Comparison of ENCODE assay signal across 33 mouse cellular contexts in genomic region chr3:90609102-90609501, GRCm38 (mm10). TPM values are rescaled to one million over a fixed set of nuclear protein-coding genes. Genes with fewer than 3 reads are reported as not detected.
DNase-seq lines count a peak whose midpoint lies in the region; ATAC-seq and TF ChIP-seq lines count a peak whose summit lies in the region.
"Had no signal": no experiment of that assay in that cellular context is flagged by ENCODE, and none has a peak within 500 bp of the region (broad histone marks: within the 10 kb centered on the region; RNA-seq: fewer than 3 reads in every experiment).

No protein-coding gene starts in this region.

- no peak for TF ChIP-seq CTCF in stomach, postnatal 0 days (IDR thresholded peaks at IDR 0.05; ENCODE audit: low read depth)

- no peaks in the 10 kb centered on the region for H3K36me3 ChIP-seq in midbrain, embryonic 11.5 days (ENCODE audit: control insufficient read depth, insufficient read depth, low read length)
- H3K36me3 ChIP-seq in midbrain, embryonic 14.5 days (ENCODE audit: control insufficient read depth, insufficient read depth, low read length) = no peaks in the 10 kb centered on the region
- H3K36me3 ChIP-seq in intestine, embryonic 16.5 days (ENCODE audit: control insufficient read depth, insufficient read depth, low read length) = no peaks in the 10 kb centered on the region
- H3K36me3 ChIP-seq in stomach, postnatal 0 days (ENCODE audit: control insufficient read depth, insufficient read depth, low read length) = no peaks in the 10 kb centered on the region
- H3K36me3 ChIP-seq: forebrain, embryonic 10.5 days; heart, embryonic 12.5 days; heart, embryonic 15.5 days had no signal

- no peak overlapping the region for H3K4me3 ChIP-seq in midbrain, embryonic 11.5 days (ENCODE audit: low read depth, low read length)
- H3K4me3 ChIP-seq in midbrain, embryonic 14.5 days (replicated peaks; ENCODE audit: low read depth, low read length) = no peak overlapping the region
- H3K4me3 ChIP-seq in intestine, embryonic 16.5 days (ENCODE audit: low read length) = no peak overlapping the region
- H3K4me3 ChIP-seq in stomach, postnatal 0 days (ENCODE audit: low read depth, low read length) = no peak overlapping the region
- H3K4me3 ChIP-seq: forebrain, embryonic 10.5 days; heart, embryonic 12.5 days; heart, embryonic 15.5 days had no signal

- 0 out of 2 replicates have a peak, but pooled peaks cover 2% of the 10 kb centered on the region for H3K27me3 ChIP-seq in midbrain, embryonic 11.5 days (ENCODE audit: control insufficient read depth, insufficient read depth, low read length)
- no peaks in the 10 kb centered on the region for H3K27me3 ChIP-seq in midbrain, embryonic 14.5 days (ENCODE audit: control insufficient read depth, insufficient read depth, low read length)
- no peaks in the 10 kb centered on the region for H3K27me3 ChIP-seq in intestine, embryonic 16.5 days (replicated peaks; ENCODE audit: control insufficient read depth, insufficient read depth, low read length)
- no peaks in the 10 kb centered on the region for H3K27me3 ChIP-seq in stomach, postnatal 0 days (ENCODE audit: control insufficient read depth, insufficient read depth, low read length)
- H3K27me3 ChIP-seq: heart, embryonic 15.5 days had no signal

- no peak overlapping the region for H3K27ac ChIP-seq in midbrain, embryonic 11.5 days (ENCODE audit: low read depth, low read length)
- H3K27ac ChIP-seq in midbrain, embryonic 14.5 days (replicated peaks; ENCODE audit: low read depth, low read length) = no peak overlapping the region
- no peak overlapping the region for H3K27ac ChIP-seq in intestine, embryonic 16.5 days (ENCODE audit: low read length)
- 0 out of 2 replicates have a peak overlapping the region, but pooled peaks have one; percentile 20 for H3K27ac ChIP-seq in stomach, postnatal 0 days (replicated peaks)
- H3K27ac ChIP-seq: forebrain, embryonic 10.5 days; heart, embryonic 15.5 days; hindbrain, embryonic 14.5 days; hindbrain, postnatal 0 days had no signal

- H3K4me2 ChIP-seq in midbrain, embryonic 11.5 days = no peak overlapping the region
- H3K4me2 ChIP-seq in midbrain, embryonic 14.5 days (ENCODE audit: low read length) = no peak overlapping the region
- no peak overlapping the region for H3K4me2 ChIP-seq in intestine, embryonic 16.5 days (ENCODE audit: low read depth, low read length)
- no peak overlapping the region for H3K4me2 ChIP-seq in stomach, postnatal 0 days (replicated peaks; ENCODE audit: low read depth)
- H3K4me2 ChIP-seq: heart, embryonic 12.5 days; heart, embryonic 15.5 days; hindbrain, embryonic 14.5 days had no signal

- TF ChIP-seq EP300 in stomach, postnatal 0 days (optimal IDR thresholded peaks at IDR 0.05) = no peak

- H3K9ac ChIP-seq in midbrain, embryonic 11.5 days (ENCODE audit: low read length) = no peak overlapping the region
- H3K9ac ChIP-seq in midbrain, embryonic 14.5 days (replicated peaks; ENCODE audit: low read length) = no peak overlapping the region
- no peak overlapping the region for H3K9ac ChIP-seq in intestine, embryonic 16.5 days (ENCODE audit: low read depth, low read length)
- no peak overlapping the region for H3K9ac ChIP-seq in stomach, postnatal 0 days (ENCODE audit: low read length)
- H3K9ac ChIP-seq: forebrain, postnatal 0 days; heart, embryonic 12.5 days; heart, embryonic 15.5 days; hindbrain, embryonic 14.5 days had no signal

- no peak for ATAC-seq in midbrain, embryonic 11.5 days (ENCODE audit: low FRiP score)
- no peak for ATAC-seq in midbrain, embryonic 14.5 days (ENCODE audit: low FRiP score, low TSS enrichment)
- ATAC-seq in intestine, embryonic 16.5 days = peak; percentile 29
- peak; percentile 49 for ATAC-seq in stomach, postnatal 0 days (ENCODE audit: low FRiP score, low TSS enrichment)
- ATAC-seq: activated CD4-positive, CD25-positive, alpha-beta regulatory T cell, adult 4 months; forebrain, embryonic 14.5 days; forebrain, postnatal 0 days; hindbrain, postnatal 0 days had no signal

- H3K9me3 ChIP-seq in midbrain, embryonic 11.5 days (ENCODE audit: control insufficient read depth, low read length) = no peaks in the 10 kb centered on the region
- H3K9me3 ChIP-seq in midbrain, embryonic 14.5 days (ENCODE audit: control insufficient read depth, low read length) = no peaks in the 10 kb centered on the region
- H3K9me3 ChIP-seq in intestine, embryonic 16.5 days (ENCODE audit: control insufficient read depth, low read length) = no peaks in the 10 kb centered on the region
- no peaks in the 10 kb centered on the region for H3K9me3 ChIP-seq in stomach, postnatal 0 days (ENCODE audit: control insufficient read depth, low read length)
- H3K9me3 ChIP-seq: forebrain, embryonic 10.5 days; heart, embryonic 12.5 days; heart, embryonic 15.5 days had no signal

- peaks cover 4% of the 10 kb centered on the region; the same call in 1 of the 2 replicates for H3K4me1 ChIP-seq in midbrain, embryonic 11.5 days (ENCODE audit: control insufficient read depth, insufficient read depth, low read length)
- peaks cover 7% of the 10 kb centered on the region for H3K4me1 ChIP-seq in midbrain, embryonic 14.5 days (ENCODE audit: control insufficient read depth, insufficient read depth, low read length)
- H3K4me1 ChIP-seq in intestine, embryonic 16.5 days (ENCODE audit: control insufficient read depth, insufficient read depth, low read length) = peaks cover 35% of the 10 kb centered on the region
- peaks cover 11% of the 10 kb centered on the region for H3K4me1 ChIP-seq in stomach, postnatal 0 days (replicated peaks; ENCODE audit: control insufficient read depth, insufficient read depth)

- peak; percentile 8 for DNase-seq in midbrain, embryonic 11.5 days (ENCODE audit: low spot score, missing footprints)
- DNase-seq in midbrain, embryonic 14.5 days = no peak
- peak; percentile 64 for DNase-seq in urinary bladder, postnatal 14 days (ENCODE audit: low spot score)
- DNase-seq in urinary bladder, postnatal 10 days (ENCODE audit: low spot score) = no peak
- DNase-seq in stomach, postnatal 0 days (ENCODE audit: low spot score) = peak; percentile 59
- DNase-seq in heart, postnatal 14 days = no peak
- no peak for DNase-seq in frontal cortex, postnatal 25 days (ENCODE audit: low spot score in 2 of 2)
- DNase-seq: adrenal gland, adult 8-10 months; adrenal gland, postnatal 25 days; cerebellum, adult 18-20 months; cerebellum, adult 9-10 months; cerebellum, postnatal 14 days; forebrain, postnatal 0 days; gastrocnemius, postnatal 14 days; heart, adult 18-20 months; heart, postnatal 10 days; heart, postnatal 4 days had no signal

- intact Hi-C loops in heart, postnatal 14 days (cut with DNase I) = no loop called here

RNA-seq across cellular contexts. Expression of gene S100a5, which starts 0.8 kb away (rescaled TPM):
- not detected in 2 replicates for polyA plus RNA-seq in midbrain, embryonic 11.5 days (2014; fragmentation: Nextera tagmentation; extraction: Ambion mirVana)
- not detected in 2 replicates for polyA plus RNA-seq in midbrain, embryonic 14.5 days (2014; fragmentation: Nextera tagmentation; extraction: Ambion mirVana)
- 13.2 and 16.0 TPM in 2 replicates for polyA plus RNA-seq in intestine, embryonic 16.5 days (2015; fragmentation: Nextera tagmentation; extraction: Ambion mirVana)
- 9.6 and 10.5 TPM in 2 replicates for polyA plus RNA-seq in stomach, postnatal 0 days (2015; fragmentation: Nextera tagmentation; extraction: Ambion mirVana)
- not detected for total RNA-seq in heart, postnatal 14 days (2021)
- total RNA-seq: adrenal gland, adult 8-10 months; adrenal gland, postnatal 25 days; ES-E14; forebrain, postnatal 0 days; gastrocnemius, postnatal 14 days; heart, adult 18-20 months; heart, postnatal 10 days; heart, postnatal 4 days; hindbrain, postnatal 0 days had no signal
- polyA plus RNA-seq: activated CD4-positive, CD25-positive, alpha-beta regulatory T cell, adult 4 months; brain, embryonic 14.5 days; embryonic facial prominence, embryonic 11.5 days; forebrain, embryonic 10.5 days; forebrain, embryonic 14.5 days; forebrain, postnatal 0 days; gonadal fat pad, adult 2 months; heart, embryonic 12.5 days; heart, embryonic 15.5 days; hindbrain, embryonic 11.5 days; hindbrain, embryonic 14.5 days; hindbrain, postnatal 0 days had no signal

RNA-seq across cellular contexts. Expression of gene S100a6, which starts 3.6 kb away (rescaled TPM):
- polyA plus RNA-seq in midbrain, embryonic 11.5 days (2014; fragmentation: Nextera tagmentation; extraction: Ambion mirVana) = 24.5 and 25.1 TPM in 2 replicates
- 4.6 and 32.0 TPM in 2 replicates for polyA plus RNA-seq in midbrain, embryonic 14.5 days (2014; fragmentation: Nextera tagmentation; extraction: Ambion mirVana)
- polyA plus RNA-seq in intestine, embryonic 16.5 days (2015; fragmentation: Nextera tagmentation; extraction: Ambion mirVana) = 376 and 422 TPM in 2 replicates
- polyA plus RNA-seq in stomach, postnatal 0 days (2015; fragmentation: Nextera tagmentation; extraction: Ambion mirVana) = 3,650 and 3,685 TPM in 2 replicates
- 10 to 100 TPM; 62.2 to 71.0 TPM for total RNA-seq in heart, postnatal 14 days (2021)

RNA-seq across cellular contexts. Expression of gene S100a4, which starts 5.5 kb away (rescaled TPM):
- 0.34 and 0.50 TPM in 2 replicates for polyA plus RNA-seq in midbrain, embryonic 11.5 days (2014; fragmentation: Nextera tagmentation; extraction: Ambion mirVana)
- polyA plus RNA-seq in midbrain, embryonic 14.5 days (2014; fragmentation: Nextera tagmentation; extraction: Ambion mirVana) = 1.5 TPM in 1 of 2 replicates, not detected in the other
- polyA plus RNA-seq in intestine, embryonic 16.5 days (2015; fragmentation: Nextera tagmentation; extraction: Ambion mirVana) = 3.6 and 4.0 TPM in 2 replicates
- 12.1 and 17.4 TPM in 2 replicates for polyA plus RNA-seq in stomach, postnatal 0 days (2015; fragmentation: Nextera tagmentation; extraction: Ambion mirVana)
- 10 to 100 TPM; 12.2 to 14.3 TPM for total RNA-seq in heart, postnatal 14 days (2021)
- polyA plus RNA-seq: forebrain, embryonic 10.5 days had no signal

RNA-seq across cellular contexts. Expression of gene Gm42674, which starts 7.4 kb away (rescaled TPM):
- polyA plus RNA-seq in midbrain, embryonic 11.5 days (2014; fragmentation: Nextera tagmentation; extraction: Ambion mirVana) = not detected in 2 replicates
- polyA plus RNA-seq in midbrain, embryonic 14.5 days (2014; fragmentation: Nextera tagmentation; extraction: Ambion mirVana) = not detected in 2 replicates
- not detected in 2 replicates for polyA plus RNA-seq in intestine, embryonic 16.5 days (2015; fragmentation: Nextera tagmentation; extraction: Ambion mirVana)
- polyA plus RNA-seq in stomach, postnatal 0 days (2015; fragmentation: Nextera tagmentation; extraction: Ambion mirVana) = not detected in 2 replicates
- not detected for total RNA-seq in heart, postnatal 14 days (2021)
- total RNA-seq: adrenal gland, adult 8-10 months; adrenal gland, postnatal 25 days; ES-E14; forebrain, postnatal 0 days; gastrocnemius, postnatal 14 days; heart, adult 18-20 months; heart, postnatal 10 days; heart, postnatal 4 days; hindbrain, postnatal 0 days had no signal
- polyA plus RNA-seq: activated CD4-positive, CD25-positive, alpha-beta regulatory T cell, adult 4 months; brain, embryonic 14.5 days; embryonic facial prominence, embryonic 11.5 days; embryonic facial prominence, embryonic 14.5 days; forebrain, embryonic 10.5 days; forebrain, embryonic 14.5 days; forebrain, postnatal 0 days; frontal cortex, adult 2 months; gonadal fat pad, adult 2 months; heart, embryonic 12.5 days; heart, embryonic 15.5 days; hindbrain, embryonic 11.5 days; hindbrain, embryonic 14.5 days; hindbrain, postnatal 0 days; intestine, embryonic 14.5 days had no signal

RNA-seq across cellular contexts. Expression of gene S100a2, which starts 19.1 kb away (rescaled TPM):
- not detected in 2 replicates for polyA plus RNA-seq in midbrain, embryonic 11.5 days (2014; fragmentation: Nextera tagmentation; extraction: Ambion mirVana)
- not detected in 2 replicates for polyA plus RNA-seq in midbrain, embryonic 14.5 days (2014; fragmentation: Nextera tagmentation; extraction: Ambion mirVana)
- polyA plus RNA-seq in intestine, embryonic 16.5 days (2015; fragmentation: Nextera tagmentation; extraction: Ambion mirVana) = not detected in 2 replicates
- 0.65 and 1.2 TPM in 2 replicates for polyA plus RNA-seq in stomach, postnatal 0 days (2015; fragmentation: Nextera tagmentation; extraction: Ambion mirVana)
- not detected for total RNA-seq in heart, postnatal 14 days (2021)
- total RNA-seq: adrenal gland, adult 8-10 months; adrenal gland, postnatal 25 days; ES-E14; forebrain, postnatal 0 days; gastrocnemius, postnatal 14 days; heart, adult 18-20 months; heart, postnatal 10 days; heart, postnatal 4 days; hindbrain, postnatal 0 days had no signal
- polyA plus RNA-seq: activated CD4-positive, CD25-positive, alpha-beta regulatory T cell, adult 4 months; brain, embryonic 14.5 days; embryonic facial prominence, embryonic 11.5 days; embryonic facial prominence, embryonic 14.5 days; forebrain, embryonic 10.5 days; forebrain, embryonic 14.5 days; forebrain, postnatal 0 days; frontal cortex, adult 2 months; gonadal fat pad, adult 2 months; heart, embryonic 12.5 days; heart, embryonic 15.5 days; hindbrain, embryonic 11.5 days; hindbrain, embryonic 14.5 days; hindbrain, postnatal 0 days; intestine, embryonic 14.5 days had no signal

Comparison
In these comparisons a context has a peak if more than half of its experiments do, and no peak if none do; other contexts are left out.
1. DNase-seq: peak in midbrain, embryonic 11.5 days (single experiment), urinary bladder, postnatal 14 days (single experiment) and stomach, postnatal 0 days (single experiment); none in midbrain, embryonic 14.5 days (single experiment), urinary bladder, postnatal 10 days (single experiment), heart, postnatal 14 days (0 of 2) and frontal cortex, postnatal 25 days (0 of 2).
2. ATAC-seq: peak in intestine, embryonic 16.5 days (single experiment) and stomach, postnatal 0 days (single experiment); none in midbrain, embryonic 11.5 days (single experiment) and midbrain, embryonic 14.5 days (single experiment).
3. RNA of gene S100a5, which starts 0.8 kb away (polyA plus RNA-seq): 13.2 to 16.0 TPM in intestine, embryonic 16.5 days and 9.6 to 10.5 TPM in stomach, postnatal 0 days; not detected in midbrain, embryonic 11.5 days and not detected in midbrain, embryonic 14.5 days; every median in the first group is over 10 times any median in the second.
4. RNA of gene S100a6, which starts 3.6 kb away (polyA plus RNA-seq): 3,650 to 3,685 TPM in stomach, postnatal 0 days and 376 to 422 TPM in intestine, embryonic 16.5 days; 4.6 to 32.0 TPM in midbrain, embryonic 14.5 days and 24.5 to 25.1 TPM in midbrain, embryonic 11.5 days; every median in the first group is over 10 times any median in the second.